Mouse (Mus musculus): ENCODE measurements around the gene Rnf157.

The Rnf157 gene

GRCm38 (mm10) chr11:116353535-116353934 lies 59.3 kb downstream of the Rnf157 start:
- in situ Hi-C loops (cut with MboI, MseI): no loop called here

- in situ Hi-C loops (cut with MboI, MseI): no loop called here
Measured at GRCm38 (mm10) chr11:116351294-116351693, 61.5 kb downstream of the Rnf157 start.

GRCm38 (mm10) chr11:116347955-116348354 lies 64.9 kb downstream of the Rnf157 start:
- in situ Hi-C loops (cut with MboI, MseI): no loop called here

DNA sequence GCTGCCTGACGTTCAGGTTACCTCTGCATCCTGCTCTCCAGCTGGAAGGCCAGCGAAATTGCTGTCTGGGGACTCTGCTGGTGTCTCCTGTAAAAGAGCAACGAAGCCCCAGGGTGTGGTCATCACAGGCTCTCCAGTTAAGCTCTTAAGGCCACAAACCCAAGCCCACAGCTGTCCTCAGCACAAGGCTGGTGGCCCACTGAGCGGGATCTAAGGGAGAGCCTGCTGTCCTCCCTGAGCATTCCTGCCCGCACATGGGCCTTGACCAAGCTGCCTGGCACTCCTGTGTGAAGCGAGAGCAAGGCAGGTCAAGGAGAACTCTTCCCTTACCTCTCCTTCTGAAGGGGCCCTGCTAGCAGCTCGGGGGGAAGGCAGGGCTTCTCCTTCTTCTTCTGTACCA lies 65.8 kb downstream of the Rnf157 start:
- in situ Hi-C loops (cut with MboI, MseI): no loop called here

- in situ Hi-C loops (cut with MboI, MseI): no loop called here
Measured at GRCm38 (mm10) chr11:116342069-116342791, 70.6 kb downstream of the Rnf157 start.

- in situ Hi-C loops (cut with MboI, MseI): no loop called here
Measured at GRCm38 (mm10) chr11:116337531-116337930, 75.3 kb downstream of the Rnf157 start.

DNA sequence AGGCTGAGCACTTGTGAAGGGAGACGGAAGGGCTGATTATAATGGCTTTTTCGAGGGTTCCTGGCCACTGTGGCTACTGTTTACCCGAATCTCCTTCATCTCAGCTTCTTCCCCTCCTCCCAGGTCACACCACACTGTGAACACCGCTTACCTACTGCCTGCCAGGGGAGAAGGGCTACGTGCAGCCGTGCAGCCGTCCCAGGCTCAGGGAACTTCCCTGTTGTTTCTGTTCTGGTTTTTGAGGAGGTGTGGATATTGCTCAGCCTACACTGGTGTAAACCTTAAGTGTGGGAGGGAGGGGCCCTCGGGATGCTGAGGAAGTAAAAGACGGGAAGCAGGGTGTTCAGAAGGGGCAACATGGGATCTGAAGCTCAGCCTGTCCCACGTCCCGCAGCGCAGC lies 75.8 kb downstream of the Rnf157 start:
- in situ Hi-C loops (cut with MboI, MseI): no loop called here

- in situ Hi-C loops (cut with MboI, MseI): no loop called here
Measured at GRCm38 (mm10) chr11:116336393-116336792, 76.4 kb downstream of the Rnf157 start.

- in situ Hi-C loops (cut with MboI, MseI): no loop called here
Measured at GRCm38 (mm10) chr11:116335244-116336036, 77.4 kb downstream of the Rnf157 start, which contains the start of gene Foxj1. Gene Foxj1, minus strand, starts transcription at chr11:116335399.

DNA sequence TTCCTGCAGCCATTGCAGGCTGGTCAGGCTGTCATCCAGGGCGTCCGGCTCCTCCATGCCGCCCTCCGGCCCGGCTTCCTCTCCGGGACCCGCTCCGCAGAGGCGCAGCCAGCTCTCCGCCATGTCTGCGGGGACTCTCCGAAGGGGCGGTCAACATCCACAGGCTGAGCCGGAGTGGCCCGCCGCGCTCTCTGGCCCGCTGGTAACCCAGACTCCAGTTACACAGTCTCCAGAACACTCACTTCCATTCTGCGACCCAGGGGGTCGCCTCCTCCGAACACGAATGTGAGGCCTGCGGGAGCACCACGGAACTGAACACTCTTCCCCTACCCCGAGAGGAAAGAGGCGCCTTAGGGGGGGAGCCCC lies 78.4 kb downstream of the Rnf157 start:
- in situ Hi-C loops (cut with MboI, MseI): no loop called here

- in situ Hi-C loops (cut with MboI, MseI): no loop called here
Measured at GRCm38 (mm10) chr11:116333526-116334416, 79.1 kb downstream of the Rnf157 start.

DNA sequence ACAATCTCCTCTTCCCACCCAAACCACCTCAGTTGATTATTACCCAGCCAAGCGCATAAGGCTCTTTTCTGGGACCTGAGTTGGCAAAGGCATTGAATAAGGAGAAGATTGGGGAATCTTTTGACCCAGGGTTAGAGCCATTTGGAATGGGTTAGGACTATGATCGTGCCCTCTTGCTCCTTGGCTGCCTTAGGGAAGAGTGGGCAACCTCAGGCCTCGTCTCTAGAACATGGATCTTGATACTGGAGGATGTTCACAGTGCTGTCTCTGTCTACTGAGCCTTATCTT lies 79.9 kb downstream of the Rnf157 start:
- in situ Hi-C loops (cut with MboI, MseI): no loop called here

GRCm38 (mm10) chr11:116332232-116332982 lies 80.4 kb downstream of the Rnf157 start:
- in situ Hi-C loops (cut with MboI, MseI): no loop called here

DNA sequence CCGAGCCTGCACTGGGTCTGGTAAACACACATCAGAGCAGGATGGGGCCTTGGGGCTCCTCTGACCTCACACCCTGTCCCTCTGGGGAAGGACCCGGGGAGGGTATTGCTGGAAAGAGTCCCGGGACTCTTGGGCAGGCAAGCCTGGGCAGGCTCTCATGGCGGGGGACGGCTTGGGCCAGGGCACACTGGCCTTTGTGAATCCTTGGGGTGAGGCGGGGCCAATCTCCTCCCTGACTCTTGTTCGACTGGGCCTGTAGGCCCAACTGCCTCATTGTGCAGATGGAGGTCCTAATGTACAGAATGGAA lies 82.7 kb downstream of the Rnf157 start:
- in situ Hi-C loops (cut with MboI, MseI): no loop called here

DNA sequence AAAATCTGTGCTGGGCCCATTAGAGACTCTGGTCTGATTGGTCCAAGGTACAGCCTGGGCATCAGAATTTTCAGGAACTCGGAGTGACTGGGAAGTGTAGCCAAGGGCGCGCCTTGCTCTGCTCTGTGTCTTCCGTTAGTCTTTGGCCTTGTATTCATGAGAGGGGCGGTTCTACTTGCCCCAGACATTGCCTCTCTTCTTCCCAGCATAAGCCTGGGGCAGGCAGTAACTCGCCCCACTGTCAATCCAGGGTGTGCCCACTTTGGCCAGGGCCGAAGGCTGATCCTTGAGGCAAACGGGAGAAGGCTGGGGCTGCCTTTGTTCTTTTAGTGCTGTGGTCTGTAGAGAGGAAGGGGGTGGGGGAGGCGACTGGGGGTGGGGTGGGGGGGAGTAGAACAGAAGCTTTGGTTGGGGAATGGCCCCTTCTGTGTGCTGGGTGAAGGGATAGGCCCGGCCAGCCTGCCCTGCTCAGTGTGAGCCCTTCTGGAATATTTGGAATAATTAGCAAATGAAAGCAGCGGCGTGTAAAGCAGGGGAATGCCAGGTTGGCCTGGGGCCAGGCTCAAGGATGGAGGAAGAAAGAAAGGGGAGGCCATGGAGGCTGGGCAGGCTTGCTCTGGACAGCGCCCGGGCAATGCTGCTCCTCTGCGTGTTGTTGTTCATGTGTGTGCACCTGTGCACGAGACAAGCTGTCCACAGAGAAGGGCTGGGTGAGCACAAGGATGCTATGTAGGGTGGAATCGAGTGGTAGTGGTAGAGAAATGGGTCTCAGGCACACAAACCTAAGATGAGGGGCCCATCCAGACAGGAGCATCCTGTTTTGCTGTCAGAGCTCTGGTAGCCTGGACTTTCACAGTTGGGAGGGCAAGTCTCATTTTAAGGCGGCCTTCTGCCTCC lies 83.3 kb downstream of the Rnf157 start:
- in situ Hi-C loops (cut with MboI, MseI): no loop called here

GRCm38 (mm10) chr11:116326963-116327603 lies 85.7 kb downstream of the Rnf157 start:
- in situ Hi-C loops (cut with MboI, MseI): no loop called here

GRCm38 (mm10) chr11:116318719-116319659 lies 93.8 kb downstream of the Rnf157 start:
- in situ Hi-C loops (cut with MboI, MseI): loop anchor here (5.0 kb wide), 1 partner anchor 128 kb away; no protein-coding TSS in a partner anchor

DNA sequence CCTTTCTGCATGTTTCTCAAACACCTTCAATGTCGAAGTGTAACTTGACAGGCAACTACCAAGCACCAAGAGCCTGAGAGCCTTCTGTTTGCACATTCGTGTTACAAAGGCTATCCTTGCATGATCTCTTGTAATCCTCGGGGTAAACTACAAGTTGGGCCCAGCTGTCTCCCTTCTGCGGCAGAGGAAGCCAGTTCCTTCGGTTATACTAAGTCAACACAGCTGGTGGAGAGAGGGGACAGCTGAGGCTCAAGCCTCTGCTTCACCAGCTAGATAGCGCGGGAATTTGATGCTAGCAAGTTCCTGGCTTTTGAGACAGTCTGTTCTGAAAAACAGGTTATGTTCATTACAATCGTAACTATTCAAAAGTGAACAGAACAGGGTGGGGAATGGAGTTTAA lies 100.5 kb downstream of the Rnf157 start:
- in situ Hi-C loops (cut with MboI, MseI): no loop called here

GRCm38 (mm10) chr11:116311169-116311568 lies 101.7 kb downstream of the Rnf157 start:
- in situ Hi-C loops (cut with MboI, MseI): no loop called here

All from T-helper 2 cell (primary cell).